Mouse (Mus musculus) midbrain, postnatal 0 days (tissue): ENCODE measurements around the gene 1700019A02Rik. TPM values are rescaled to one million over a fixed set of nuclear protein-coding genes. Genes with fewer than 3 reads are reported as not detected.

Experiments
- ATAC-seq: fragments of 200-750 bp; cut with Nextera tagmentation; 2 replicates; pipeline ENCODE4 v1.8.0; 2017; ENCODE audit warnings: moderate number of reproducible peaks, mild to moderate bottlenecking, moderate TSS enrichment, moderate library complexity; ENCODE audit not compliant: low FRiP score
- DNase-seq: peaks from one replicate; pipeline ENCODE4 v3.0.0-alpha.2; 2015; ENCODE audit warnings: low spot score
- H3K27ac ChIP-seq: fragments of 300-500 bp; sonication (generic); 2 replicates; pipeline ENCODE4 v1.5.1; 2014; ENCODE audit warnings: low read depth, mild to moderate bottlenecking, low read length, mixed read lengths
- H3K27me3 ChIP-seq: fragments of 300-500 bp; sonication (generic); 2 replicates; pipeline ENCODE4 v1.6.1; 2014; ENCODE audit warnings: low read length, control low read depth, mixed read lengths; ENCODE audit not compliant: insufficient read depth
- H3K36me3 ChIP-seq: fragments of 300-500 bp; sonication (generic); 2 replicates; pipeline ENCODE4 v1.6.1; 2014; ENCODE audit warnings: low read length, control low read depth, mixed read lengths; ENCODE audit not compliant: insufficient read depth
- H3K4me1 ChIP-seq: fragments of 300-500 bp; sonication (generic); 2 replicates; pipeline ENCODE4 v1.6.1; 2014; ENCODE audit warnings: mild to moderate bottlenecking, control low read depth, antibody characterized with exemption, low read length, mixed read lengths; ENCODE audit not compliant: insufficient read depth
- H3K4me2 ChIP-seq: fragments of 300-500 bp; sonication (generic); 2 replicates; pipeline ENCODE4 v1.6.1; 2014; ENCODE audit warnings: low read depth, mild to moderate bottlenecking, low read length, mixed read lengths; ENCODE audit not compliant: poor library complexity, severe bottlenecking
- H3K4me3 ChIP-seq: fragments of 300-500 bp; sonication (generic); 2 replicates; pipeline ENCODE4 v1.5.1; 2014; ENCODE audit warnings: low read depth, mild to moderate bottlenecking, low read length, moderate library complexity
- H3K9ac ChIP-seq: fragments of 300-500 bp; sonication (generic); replicated peaks from 2 replicates; pipeline ENCODE4 v1.6.1; 2014; ENCODE audit warnings: mild to moderate bottlenecking, low read length, moderate library complexity, mixed read lengths; ENCODE audit not compliant: poor library complexity, severe bottlenecking
- H3K9me3 ChIP-seq: fragments of 300-500 bp; sonication (generic); 2 replicates; pipeline ENCODE4 v1.6.1; 2016; ENCODE audit warnings: low read length, control low read depth
- CTCF ChIP-seq: IDR thresholded peaks from 2 replicates; pipeline ENCODE4 v1.5.1; 2016; ENCODE audit warnings: antibody characterized with exemption, mild to moderate bottlenecking
- WGBS: fragments of 180-500 bp; shearing (Covaris S2); extraction: QIAGEN DNeasy Blood & Tissue Kit; methylation state at CpG from one replicate; pipeline ENCODE4 v1.1.7; 2014; 5-methylcytosine and 5-hydroxymethylcytosine counted together
- polyA plus RNA-seq: library from polyadenylated mRNA; unstranded; fragments of >200 nt; fragmentation: Nextera tagmentation; extraction: Ambion mirVana; gene quantifications from 2 replicates; pipeline ENCODE4 v1.2.1, GENCODE M21; 2015
- total RNA-seq: library from RNA; depleted of rRNA; stranded (reverse); fragments of >200 nt; gene quantifications from 2 replicates; pipeline ENCODE4 v1.2.3, GENCODE M21; 2014

The 1700019A02Rik gene
- total and polyA plus RNA-seq, 2 experiments from 2014 or later = not detected

- 84% methylated on average over 2 of the region's 2 CpGs for WGBS
- no peak for ATAC-seq
Measured at GRCm38 (mm10) chr1:53201630-53202199, 14.3 kb upstream of the 1700019A02Rik start.

GRCm38 (mm10) chr1:53194536-53194935, 7.1 kb upstream of the 1700019A02Rik start:
- Histone ChIP-seq H3K4me1 (no peaks in the 10 kb centered on the region), H3K9me3 (no peaks in the 10 kb centered on the region), H3K36me3 (no peaks in the 10 kb centered on the region), H3K4me3 (no peak overlapping the region), H3K27me3 (no peaks in the 10 kb centered on the region), H3K9ac (no peak overlapping the region), H3K27ac (no peak overlapping the region), H3K4me2 (no peak overlapping the region)
- 93% methylated on average over 3 of the region's 3 CpGs for WGBS
- DNase-seq (no peak), ATAC-seq (no peak)
- TF ChIP-seq CTCF = no peak

More at GRCm38 (mm10) chr1:53201630-53202199, 14.3 kb upstream of the 1700019A02Rik start:
- Histone ChIP-seq H3K4me2 (no peak overlapping the region), H3K4me1 (no peaks in the 10 kb centered on the region), H3K27ac (no peak overlapping the region), H3K9ac (no peak overlapping the region), H3K36me3 (no peaks in the 10 kb centered on the region), H3K27me3 (no peaks in the 10 kb centered on the region), H3K9me3 (no peaks in the 10 kb centered on the region), H3K4me3 (no peak overlapping the region)
- TF ChIP-seq CTCF = no peak
- no peak for DNase-seq

GRCm38 (mm10) chr1:53191234-53191633, 3.8 kb upstream of the 1700019A02Rik start:
- TF ChIP-seq CTCF = no peak

GRCm38 (mm10) chr1:53189620-53190019, 2.2 kb upstream of the 1700019A02Rik start:
- no peak overlapping the region for H3K4me2 ChIP-seq
- no peaks in the 10 kb centered on the region for H3K9me3 ChIP-seq
- no peak for TF ChIP-seq CTCF
- H3K27me3 ChIP-seq = no peaks in the 10 kb centered on the region
- DNase-seq = no peak
- H3K4me1 ChIP-seq = no peaks in the 10 kb centered on the region
- no peak overlapping the region for H3K9ac ChIP-seq
- no peaks in the 10 kb centered on the region for H3K36me3 ChIP-seq
- ATAC-seq = no peak
- H3K27ac ChIP-seq = no peak overlapping the region
- H3K4me3 ChIP-seq = no peak overlapping the region
- 74% methylated on average over 3 of the region's 3 CpGs for WGBS

More at GRCm38 (mm10) chr1:53191234-53191633, 3.8 kb upstream of the 1700019A02Rik start:
- Histone ChIP-seq H3K27ac (no peak overlapping the region), H3K27me3 (no peaks in the 10 kb centered on the region), H3K9me3 (no peaks in the 10 kb centered on the region), H3K4me1 (no peaks in the 10 kb centered on the region), H3K9ac (no peak overlapping the region), H3K36me3 (no peaks in the 10 kb centered on the region), H3K4me2 (no peak overlapping the region), H3K4me3 (no peak overlapping the region)
- 53% methylated on average over 3 of the region's 3 CpGs for WGBS
- ATAC-seq (no peak), DNase-seq (no peak)

- Histone ChIP-seq H3K4me1 (no peaks in the 10 kb centered on the region), H3K27ac (no peak overlapping the region), H3K4me2 (no peak overlapping the region), H3K27me3 (no peaks in the 10 kb centered on the region), H3K36me3 (no peaks in the 10 kb centered on the region), H3K9ac (no peak overlapping the region), H3K4me3 (no peak overlapping the region), H3K9me3 (no peaks in the 10 kb centered on the region)
- ATAC-seq = no peak
- WGBS = 89% methylated on average over 3 of the region's 3 CpGs
- no peak for DNase-seq
- no peak for TF ChIP-seq CTCF
Measured at GRCm38 (mm10) chr1:53186301-53186700, 1.1 kb downstream of the 1700019A02Rik start.

DNA sequence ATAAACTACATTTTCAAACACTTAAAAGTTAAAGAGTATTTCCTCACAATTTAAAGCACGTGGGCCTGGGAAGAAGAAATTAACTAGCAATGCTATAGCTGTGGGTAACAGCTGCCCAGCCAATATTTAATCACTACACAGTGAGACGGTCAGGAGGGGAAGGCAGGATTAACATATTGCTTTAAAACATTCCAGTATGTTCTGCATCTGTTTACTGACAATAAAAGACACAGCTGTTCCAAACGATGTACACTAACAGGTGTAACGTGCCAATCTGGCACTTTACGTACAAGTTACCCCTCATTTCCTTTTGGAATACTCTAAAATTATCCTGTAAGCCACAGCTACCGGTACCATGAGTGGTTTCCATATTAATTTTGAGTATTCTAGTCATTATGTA, 29.7 kb downstream of the 1700019A02Rik start:
- ATAC-seq (no peak), DNase-seq (no peak)
- no peaks in the 10 kb centered on the region for H3K27me3 ChIP-seq
- no peak overlapping the region for H3K4me3 ChIP-seq
- no peaks in the 10 kb centered on the region for H3K4me1 ChIP-seq
- H3K9ac ChIP-seq = no peak overlapping the region
- H3K27ac ChIP-seq = no peak overlapping the region
- TF ChIP-seq CTCF = no peak
- no peak overlapping the region for H3K4me2 ChIP-seq
- no peaks in the 10 kb centered on the region for H3K9me3 ChIP-seq
- no peaks in the 10 kb centered on the region for H3K36me3 ChIP-seq
- 60% methylated on average over 6 of the region's 6 CpGs for WGBS
